Mouse (Mus musculus) neutrophil, adult 5-6 weeks (primary cell): ENCODE results near the gene Rnf183. TPM values are rescaled to one million over a fixed set of nuclear protein-coding genes. Genes with fewer than 3 reads are reported as not detected.

Experiments used
- ATAC-seq: fragments of 151-379, 151-347 bp; 2 replicates; pipeline ENCODE4 v1.8.0; 2017; ENCODE audit warnings: mild to moderate bottlenecking, moderate TSS enrichment; ENCODE audit not compliant: insufficient number of reproducible peaks, poor library complexity, low FRiP score, severe bottlenecking; ENCODE audit errors: extremely low read depth
- total RNA-seq: library from RNA; stranded (forward); fragments of 200-1000 nt; gene quantifications from 2 replicates; pipeline ENCODE4 v1.2.3, GENCODE M21; 2017

Gene Rnf183
- total RNA-seq, 1 experiment from 2014 or later: not detected

DNA sequence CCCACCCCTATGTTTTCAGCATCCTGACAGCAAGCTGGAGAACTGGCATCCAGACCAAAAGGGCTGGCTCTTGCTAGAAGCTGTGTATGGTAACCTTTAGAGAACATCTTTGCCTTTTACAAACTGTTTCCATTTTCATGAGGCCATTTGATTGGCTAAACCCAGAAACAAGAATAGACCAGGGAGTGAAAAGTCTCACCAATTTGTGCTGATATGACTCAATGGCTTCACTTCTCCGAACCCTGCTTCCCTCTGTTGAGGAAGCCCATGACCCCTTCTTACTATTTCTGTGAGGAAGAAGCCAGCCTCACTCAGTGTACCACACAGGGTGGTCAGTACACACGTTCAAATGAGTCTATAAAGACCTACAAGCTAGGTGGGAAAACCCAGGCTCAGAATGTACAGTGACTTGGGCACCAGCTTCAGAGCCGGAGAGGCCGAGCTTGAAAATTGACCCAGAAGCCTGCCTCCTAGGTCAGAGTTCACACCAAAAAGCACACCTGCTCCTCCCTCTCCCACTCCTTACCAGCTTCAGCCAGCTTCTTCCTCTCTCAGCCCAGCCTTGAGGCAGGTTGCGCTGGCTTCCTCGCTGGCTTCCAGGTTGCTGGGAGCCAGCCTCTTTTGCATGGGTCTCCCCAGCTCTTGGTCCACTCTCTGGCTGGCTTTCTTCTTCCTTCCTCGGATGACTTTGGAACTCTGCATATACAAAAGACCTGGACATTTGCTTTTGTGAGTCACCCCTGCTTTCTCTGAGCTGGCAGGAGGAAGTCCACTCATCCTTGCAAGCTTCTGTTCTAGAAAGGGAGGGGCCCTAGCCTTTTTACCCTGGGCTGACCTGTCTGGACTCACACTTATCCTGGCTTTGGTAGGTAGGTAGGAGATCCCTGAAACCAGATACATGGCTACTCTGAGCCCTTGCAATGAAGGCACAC is 847 bp downstream of the Rnf183 start:
- no peak for ATAC-seq

DNA sequence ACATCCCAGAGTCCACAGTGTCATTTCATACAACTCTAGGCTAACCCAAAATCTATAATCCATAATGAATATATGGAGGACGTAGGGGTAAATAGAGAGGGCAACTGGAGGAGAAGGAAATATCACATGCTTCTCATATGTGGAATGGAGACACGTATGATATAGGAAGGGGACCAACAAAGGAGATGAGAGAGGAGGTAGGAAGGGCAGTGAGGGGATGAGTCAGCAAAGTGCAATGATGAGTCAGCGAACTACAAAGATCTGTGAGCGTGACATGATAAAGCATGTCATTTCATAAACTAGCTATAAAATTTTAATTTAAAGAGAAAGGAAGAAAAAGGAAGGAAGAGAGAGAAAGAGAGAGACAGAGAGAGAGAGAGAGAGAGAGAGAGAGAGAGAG is 3.5 kb downstream of the Rnf183 start:
- no peak for ATAC-seq

GRCm38 (mm10) chr4:62430678-62431077 is 4.4 kb downstream of the Rnf183 start:
- ATAC-seq: no peak

GRCm38 (mm10) chr4:62429616-62430015 is 5.4 kb downstream of the Rnf183 start:
- ATAC-seq: no peak

DNA sequence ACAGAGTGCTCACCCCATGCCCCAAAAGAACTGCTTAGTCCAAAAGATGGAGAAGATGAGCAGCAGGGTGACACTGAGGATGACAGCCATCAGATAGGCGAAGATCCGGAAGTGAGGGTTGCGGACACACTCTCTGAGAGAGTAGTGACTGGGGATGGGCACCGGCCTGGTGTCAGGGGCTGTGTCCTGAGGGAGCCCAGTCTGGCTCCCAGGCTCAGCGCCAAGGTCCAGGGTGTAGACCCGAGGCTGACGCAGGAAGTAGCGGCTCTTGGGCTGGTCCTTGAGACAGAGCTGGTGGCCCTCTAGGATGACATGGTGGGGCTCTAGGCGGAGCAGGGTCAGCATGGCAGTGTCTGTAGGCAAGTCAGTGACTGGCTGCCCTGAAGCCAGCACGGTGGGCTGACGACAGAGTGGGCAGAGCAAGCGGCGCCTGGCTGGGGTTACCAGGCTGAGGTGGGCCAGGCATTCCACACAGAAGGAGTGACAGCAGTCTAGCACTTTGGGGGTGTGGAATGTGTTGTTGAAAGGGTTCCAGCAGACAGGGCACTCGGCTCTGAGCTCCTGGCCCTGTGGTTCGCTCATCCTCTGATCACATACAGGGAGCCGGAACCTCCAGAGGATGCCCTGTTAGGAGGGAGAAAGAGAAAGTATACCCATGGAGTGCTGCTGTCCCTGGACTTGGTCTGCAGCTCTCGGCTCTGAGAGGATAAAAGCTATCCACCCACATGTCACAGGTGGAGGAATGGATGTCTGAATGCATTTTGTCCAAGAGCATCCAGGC is 6.9 kb downstream of the Rnf183 start:
- no peak for ATAC-seq

DNA sequence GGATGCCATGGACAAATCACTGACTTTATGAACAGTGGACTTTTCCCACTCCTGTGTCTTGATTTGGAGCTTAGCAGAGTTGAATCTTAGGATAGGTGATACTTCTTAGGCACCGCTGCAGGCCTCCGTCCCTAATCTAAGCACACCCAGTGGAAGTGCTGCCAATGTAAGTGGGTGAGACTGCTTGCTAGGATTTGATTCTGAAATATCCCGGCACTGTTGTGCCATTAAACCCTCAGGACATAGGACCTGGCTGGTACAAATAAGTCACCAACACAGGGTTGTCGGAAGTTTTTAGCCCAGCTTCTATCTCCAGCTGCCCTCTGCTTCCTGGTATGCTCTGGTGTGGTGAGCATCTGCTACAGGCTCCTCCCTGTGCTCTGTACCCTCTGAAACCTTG is 9.2 kb downstream of the Rnf183 start:
- no peak for ATAC-seq

DNA sequence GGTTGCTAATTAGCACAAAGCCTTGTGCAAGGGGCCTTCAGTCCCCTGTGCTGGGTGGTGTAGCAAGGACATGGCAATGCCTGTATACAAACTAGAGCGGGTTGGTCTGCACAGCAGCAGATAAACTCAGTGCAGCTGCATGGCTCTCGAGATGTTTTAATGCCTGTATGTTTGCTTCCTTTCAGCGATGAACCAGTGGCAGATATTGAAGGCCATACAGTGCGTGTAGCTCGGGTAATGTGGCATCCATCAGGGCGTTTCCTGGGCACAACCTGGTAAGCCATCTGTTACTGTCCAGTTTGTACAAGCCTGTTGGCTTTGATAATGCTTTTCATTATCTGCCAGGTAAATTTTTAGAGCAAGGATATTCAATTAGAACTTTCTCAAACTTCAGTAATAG is 16.0 kb downstream of the Rnf183 start:
- ATAC-seq: no peak

- ATAC-seq: no peak
These were observed 16.6 kb downstream of the Rnf183 start for GRCm38 (mm10) chr4:62418448-62418847.

GRCm38 (mm10) chr4:62411606-62412005 is 23.4 kb downstream of the Rnf183 start:
- no peak for ATAC-seq

DNA sequence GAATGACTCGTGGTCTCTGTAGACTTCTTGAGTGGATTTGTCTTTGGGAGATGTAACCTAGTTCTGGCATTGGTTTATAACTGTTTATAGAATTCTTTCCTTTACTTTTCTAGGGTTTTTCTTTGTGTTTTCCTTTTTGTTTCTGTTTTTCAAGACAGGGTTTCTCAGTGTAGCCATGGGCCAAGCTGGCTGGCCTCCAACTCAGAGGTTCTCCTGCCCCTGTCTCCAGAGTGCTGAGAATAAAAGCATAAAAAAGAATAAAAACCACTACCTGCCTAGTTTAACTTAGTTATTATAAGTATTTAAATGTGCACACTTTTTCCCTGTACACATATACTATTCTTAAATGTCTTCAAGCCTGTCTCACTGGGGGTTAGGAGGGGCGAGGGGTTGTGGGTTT is 24.7 kb downstream of the Rnf183 start:
- no peak for ATAC-seq

- no peak for ATAC-seq
These were observed 25.4 kb downstream of the Rnf183 start for GRCm38 (mm10) chr4:62409615-62410014.

DNA sequence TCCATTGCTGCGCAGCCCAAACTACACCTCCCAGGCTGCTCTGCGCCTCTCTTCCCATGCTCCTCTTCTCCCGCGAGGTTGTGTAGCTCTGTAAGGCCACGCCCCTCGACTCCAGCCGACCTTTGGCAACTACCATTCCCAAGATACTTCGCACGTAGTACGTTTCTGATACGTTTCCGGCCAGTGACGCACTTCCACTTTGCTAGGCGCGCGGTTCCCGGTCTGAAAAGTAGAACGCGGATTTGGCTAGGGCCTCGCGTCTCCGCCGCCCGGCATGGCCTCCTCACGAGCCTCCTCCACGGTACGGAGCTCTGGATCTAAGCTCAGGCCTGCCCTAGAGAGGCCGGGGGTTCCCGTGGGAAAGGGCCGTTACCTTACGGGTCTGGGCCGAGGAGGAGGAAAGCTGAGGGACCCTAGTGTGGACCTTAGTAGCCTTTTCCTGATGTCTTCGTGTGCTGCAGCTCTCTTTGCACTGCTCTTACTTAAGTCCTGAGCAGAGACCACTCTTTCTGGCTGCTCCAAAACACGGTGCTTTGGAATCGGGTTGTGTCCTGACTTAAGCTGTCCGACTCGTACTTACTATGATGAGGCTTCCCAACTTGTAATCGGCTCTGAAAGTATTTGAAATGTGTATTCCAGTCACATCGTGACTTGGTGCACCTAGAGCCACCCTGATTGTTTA is 26.3 kb downstream of the Rnf183 start, which contains the start of the genes Cdc26 and Prpf4:
Gene Cdc26, minus strand, starts transcription at position 42 of the 682 bp plus-strand sequence.
Gene Prpf4, plus strand, starts transcription at position 197 of the 682 bp plus-strand sequence.
- peak; percentile 99 for ATAC-seq

DNA sequence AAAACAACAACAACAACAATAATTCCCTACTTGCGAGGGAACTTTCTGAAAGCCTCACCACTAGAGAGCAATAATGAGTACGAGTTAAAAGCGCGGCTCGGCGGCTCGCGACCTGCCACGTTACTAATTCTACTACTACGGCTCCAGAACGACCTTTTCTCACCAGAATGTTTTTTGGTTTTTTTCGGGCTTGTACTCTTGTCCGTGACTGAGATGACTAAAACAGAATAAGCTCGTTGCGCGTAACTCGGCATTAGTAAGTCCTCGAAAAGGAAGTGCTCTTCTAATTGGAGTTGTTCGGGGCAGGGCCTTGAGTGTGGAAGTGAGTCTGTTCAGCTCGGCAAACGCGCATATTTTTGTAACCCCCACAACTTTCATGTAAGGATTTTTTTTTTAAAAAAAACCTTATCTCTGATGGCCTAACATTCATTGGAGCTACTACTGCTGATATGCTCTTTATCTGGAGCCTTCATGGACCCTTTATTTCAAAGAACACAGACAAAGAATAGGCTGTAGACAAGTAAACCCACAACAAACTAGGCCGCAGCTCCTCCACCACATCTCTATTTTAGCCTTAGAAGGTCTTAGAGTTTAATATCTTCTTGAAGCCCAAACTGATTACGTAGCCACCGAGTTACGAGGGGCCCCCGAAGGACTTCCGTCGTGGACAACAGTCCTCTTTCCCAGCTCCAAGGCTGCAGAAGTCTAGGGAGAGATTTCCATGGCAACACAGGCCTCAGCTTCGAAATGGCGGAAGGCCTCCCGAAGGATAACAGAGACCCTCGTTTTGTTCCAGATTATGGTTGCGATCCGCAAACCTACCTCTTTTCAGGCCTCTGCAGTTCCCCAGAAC is 27.1 kb downstream of the Rnf183 start:
- ATAC-seq: peak; percentile 27; the same call in 1 of the 2 replicates

DNA sequence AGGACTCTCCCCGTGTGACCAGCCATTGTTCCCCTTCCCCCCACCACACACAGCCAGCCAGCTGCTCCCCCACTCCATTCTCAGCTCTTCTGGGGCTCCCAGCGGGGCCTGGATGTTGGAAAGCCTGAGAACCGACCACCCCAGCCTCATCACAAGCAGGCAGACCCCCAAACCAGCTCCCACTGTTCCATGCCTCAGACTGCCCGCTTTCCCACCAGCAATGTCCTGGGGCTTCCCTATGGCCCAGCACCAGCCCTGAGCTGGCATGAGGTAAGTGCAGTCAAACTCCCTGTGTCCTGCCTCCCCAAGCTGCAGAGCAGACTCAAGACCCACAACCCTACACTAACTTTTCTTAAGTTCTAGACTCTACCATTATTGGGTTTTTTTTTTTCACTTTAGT is 28.9 kb downstream of the Rnf183 start:
- no peak for ATAC-seq

DNA sequence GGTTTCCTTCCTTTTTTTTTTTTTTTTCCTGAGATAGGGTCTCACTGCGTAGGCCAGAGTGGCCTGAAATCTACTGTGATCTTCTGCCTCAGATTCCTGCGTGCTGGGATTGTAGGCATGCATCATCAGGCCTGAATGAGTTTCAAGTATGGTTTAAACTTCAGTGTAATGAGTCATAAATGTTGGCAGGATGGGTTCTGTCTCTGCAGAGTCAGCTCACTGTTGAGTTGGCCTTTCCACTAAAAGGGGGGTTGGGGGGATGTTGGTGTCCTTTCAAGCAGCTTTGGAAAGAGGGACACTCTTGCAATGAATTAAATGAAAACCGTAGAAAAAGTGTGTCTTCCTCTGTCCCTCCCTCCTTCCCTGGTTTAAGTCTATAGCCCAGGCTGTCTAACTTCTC is 36.1 kb downstream of the Rnf183 start:
- ATAC-seq: no peak

DNA sequence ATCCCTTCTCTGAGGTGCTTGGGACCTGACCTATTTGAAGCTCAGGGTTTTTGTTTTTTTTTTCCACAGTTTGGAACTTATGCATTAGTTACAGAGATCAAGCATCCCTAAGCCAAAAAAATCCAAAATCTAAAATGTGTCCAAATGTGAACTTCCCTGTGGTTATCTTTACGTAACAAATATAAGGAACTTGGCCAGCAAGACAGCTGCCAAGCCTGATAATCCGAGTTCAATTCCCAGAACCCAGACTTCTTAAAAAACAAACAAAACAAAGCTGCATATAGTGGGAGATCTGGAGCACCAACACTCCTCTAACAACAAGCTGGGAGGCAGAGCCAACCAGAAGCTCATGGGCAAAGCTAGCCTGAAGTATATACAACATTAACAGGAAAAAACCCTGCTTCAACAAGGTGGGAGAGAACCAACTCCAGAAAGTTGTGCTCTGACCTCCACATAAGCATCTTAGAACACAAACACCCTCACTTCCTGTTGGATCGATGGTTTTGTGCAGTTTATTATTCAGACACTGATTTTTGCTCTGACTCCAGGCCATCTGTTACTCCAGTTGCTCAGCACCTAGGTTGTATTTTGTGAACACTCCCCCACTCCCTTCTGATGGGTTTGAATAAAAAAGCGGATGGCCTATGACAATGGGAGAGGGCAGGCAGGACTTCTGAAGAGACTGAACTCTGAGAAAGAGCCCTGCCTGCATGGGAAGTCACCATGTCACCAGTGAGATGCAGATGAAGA is 37.3 kb downstream of the Rnf183 start:
- ATAC-seq: no peak

GRCm38 (mm10) chr4:62395806-62396205 is 39.2 kb downstream of the Rnf183 start:
- no peak for ATAC-seq

GRCm38 (mm10) chr4:62393459-62393858 is 41.6 kb downstream of the Rnf183 start:
- no peak for ATAC-seq
